ENCODE assay signal across 8 mouse cellular contexts in the genomic region with DNA sequence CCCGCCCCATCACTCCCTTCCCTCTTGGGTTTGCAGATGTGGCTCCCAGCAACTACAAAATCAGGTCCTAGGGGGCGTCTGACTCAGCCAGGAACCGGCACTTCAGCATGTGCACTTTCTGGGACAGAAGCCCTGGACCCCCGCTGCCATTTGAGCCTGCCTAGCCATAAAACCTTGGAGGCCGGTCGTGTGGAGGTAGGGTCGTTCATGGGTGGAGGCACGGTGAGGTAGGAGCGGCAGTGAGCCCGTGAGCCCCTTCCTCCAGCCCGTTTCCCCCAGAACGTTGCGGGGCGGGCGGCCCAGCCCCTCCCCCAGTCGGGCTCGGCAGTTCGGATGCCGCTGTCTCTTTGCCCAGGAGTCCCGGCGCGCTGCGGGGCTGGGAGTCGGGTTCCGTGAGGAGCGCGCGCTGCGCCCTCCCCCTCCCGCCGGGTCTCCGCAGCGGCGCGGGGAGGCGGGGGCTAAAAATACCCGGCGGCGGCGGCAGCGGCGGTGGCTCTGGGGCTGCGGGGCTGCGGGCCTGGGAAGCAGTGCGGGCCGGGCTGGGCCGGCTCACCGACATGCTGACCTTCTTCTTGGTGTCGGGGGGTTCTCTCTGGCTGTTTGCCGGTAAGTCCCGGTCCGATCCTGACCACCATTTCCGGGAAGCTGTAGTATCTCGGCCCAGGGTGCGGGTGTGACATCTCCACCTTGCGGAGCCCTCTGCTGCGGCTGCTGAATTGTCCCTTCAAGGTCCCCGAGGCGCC. TPM values are rescaled to one million over a fixed set of nuclear protein-coding genes. Genes with fewer than 3 reads are reported as not detected.
DNase-seq lines count a peak whose midpoint lies in the region; ATAC-seq and TF ChIP-seq lines count a peak whose summit lies in the region.

TSS of gene Acsl6 (plus strand) at position 71 of the 743 bp plus-strand sequence.

- intact Hi-C loops in left cerebral cortex, adult 2 months (cut with DNase I): no loop called here

- WGBS in embryonic facial prominence, embryonic 14.5 days: 0% methylated on average over 13 of the region's 59 CpGs
- WGBS in hindbrain, embryonic 13.5 days: under 1% methylated on average over 49 of the region's 59 CpGs
- WGBS in limb, embryonic 15.5 days: under 1% methylated on average over 53 of the region's 59 CpGs

- H3K9ac ChIP-seq in embryonic facial prominence, embryonic 14.5 days (ENCODE audit: low read depth, low read length): peak within 1 kb of the TSS; percentile 67
- H3K9ac ChIP-seq in hindbrain, embryonic 13.5 days: peak within 1 kb of the TSS; percentile 94
- no peak within 1 kb of the TSS for H3K9ac ChIP-seq in limb, embryonic 15.5 days

- DNase-seq in left cerebral cortex, adult 2 months (ENCODE audit: extremely low spot score in 1 of 2, low spot score in 2 of 2): peak; percentile 74
- DNase-seq in left cerebral cortex, adult 11 months (ENCODE audit: low spot score): no peak
- DNase-seq in adrenal gland, postnatal 36 days: peak; percentile 30 to 38
- DNase-seq in embryonic facial prominence, embryonic 14.5 days (ENCODE audit: low spot score): peak; percentile 47
- peak; percentile 43 for DNase-seq in retina, postnatal 7 days (ENCODE audit: low read depth, low spot score)
- DNase-seq in urinary bladder, adult 2 months (ENCODE audit: low spot score): no peak

- TF ChIP-seq CTCF in left cerebral cortex, adult 2 months (IDR thresholded peaks at IDR 0.05): peak; percentile 28

- peak within 1 kb of the TSS; percentile 95 for H3K4me2 ChIP-seq in embryonic facial prominence, embryonic 14.5 days (ENCODE audit: low read depth, low read length)
- H3K4me2 ChIP-seq in hindbrain, embryonic 13.5 days: peak within 1 kb of the TSS; percentile 79
- H3K4me2 ChIP-seq in limb, embryonic 15.5 days: peak within 1 kb of the TSS; percentile 90

- H3K27me3 ChIP-seq in embryonic facial prominence, embryonic 14.5 days (replicated peaks; ENCODE audit: control insufficient read depth, insufficient read depth, low read length): peaks cover 15% of the 10 kb centered on the region; the same call in 1 of the 2 replicates
- H3K27me3 ChIP-seq in hindbrain, embryonic 13.5 days: no peaks in the 10 kb centered on the region
- peaks cover 37% of the 10 kb centered on the region for H3K27me3 ChIP-seq in limb, embryonic 15.5 days

- peak within 1 kb of the TSS; percentile 78 for H3K4me3 ChIP-seq in left cerebral cortex, adult 2 months
- H3K4me3 ChIP-seq in embryonic facial prominence, embryonic 14.5 days (ENCODE audit: low read depth, low read length): peak within 1 kb of the TSS; percentile 53
- peak within 1 kb of the TSS; percentile 71 for H3K4me3 ChIP-seq in hindbrain, embryonic 13.5 days
- peak within 1 kb of the TSS; percentile 47 for H3K4me3 ChIP-seq in limb, embryonic 15.5 days

- no peaks in the 10 kb centered on the region for H3K4me1 ChIP-seq in embryonic facial prominence, embryonic 14.5 days (ENCODE audit: control insufficient read depth, insufficient read depth, low read length)
- peaks cover 44% of the 10 kb centered on the region for H3K4me1 ChIP-seq in hindbrain, embryonic 13.5 days (replicated peaks)
- peaks cover 9% of the 10 kb centered on the region for H3K4me1 ChIP-seq in limb, embryonic 15.5 days

- H3K9me3 ChIP-seq in embryonic facial prominence, embryonic 14.5 days (ENCODE audit: control insufficient read depth, low read length): peaks cover 2% of the 10 kb centered on the region; the same call in 1 of the 2 replicates
- H3K9me3 ChIP-seq in hindbrain, embryonic 13.5 days: 0 out of 2 replicates have a peak, but pooled peaks cover under 1% of the 10 kb centered on the region
- no peaks in the 10 kb centered on the region for H3K9me3 ChIP-seq in limb, embryonic 15.5 days

- peak within 1 kb of the TSS; percentile 97 for H3K27ac ChIP-seq in left cerebral cortex, adult 2 months
- no peak within 1 kb of the TSS for H3K27ac ChIP-seq in embryonic facial prominence, embryonic 14.5 days (replicated peaks; ENCODE audit: low read depth, low read length)
- peak within 1 kb of the TSS; percentile 94 for H3K27ac ChIP-seq in hindbrain, embryonic 13.5 days
- H3K27ac ChIP-seq in limb, embryonic 15.5 days: no peak within 1 kb of the TSS

- peak; percentile 64; the same call in 1 of the 2 replicates for ATAC-seq in embryonic facial prominence, embryonic 14.5 days (ENCODE audit: low read depth)
- ATAC-seq in hindbrain, embryonic 13.5 days (ENCODE audit: low FRiP score): peak; percentile 70
- ATAC-seq in limb, embryonic 15.5 days (ENCODE audit: insufficient number of reproducible peaks, low FRiP score, low TSS enrichment, low read depth): no peak

- no peaks in the 10 kb centered on the region for H3K36me3 ChIP-seq in embryonic facial prominence, embryonic 14.5 days (ENCODE audit: control insufficient read depth, insufficient read depth, low read length)
- no peaks in the 10 kb centered on the region for H3K36me3 ChIP-seq in hindbrain, embryonic 13.5 days
- no peaks in the 10 kb centered on the region for H3K36me3 ChIP-seq in limb, embryonic 15.5 days

RNA-seq across cellular contexts. Expression of gene Acsl6, which starts in this region (rescaled TPM):
- 100 to 1,000 TPM; 200 to 201 TPM for total RNA-seq in left cerebral cortex, adult 2 months (2021)
- total RNA-seq in adrenal gland, postnatal 36 days (2021): 1 to 10 TPM; 2.7 to 3.1 TPM
- polyA plus RNA-seq in embryonic facial prominence, embryonic 14.5 days (2014; fragmentation: Nextera tagmentation; extraction: Ambion mirVana): 2.3 and 3.2 TPM in 2 replicates
- polyA plus RNA-seq in hindbrain, embryonic 13.5 days (2015; fragmentation: Nextera tagmentation; extraction: Ambion mirVana): 39.6 and 40.4 TPM in 2 replicates
- 0.52 and 0.93 TPM in 2 replicates for polyA plus RNA-seq in limb, embryonic 15.5 days (2015; fragmentation: Nextera tagmentation; extraction: Ambion mirVana)
- 0.96 and 1.1 TPM in 2 replicates for polyA plus RNA-seq in urinary bladder, adult 2 months (2012; rRNA removed)

Comparison
In these comparisons a context has a peak if more than half of its experiments do, and no peak if none do; other contexts are left out.
1. RNA of gene Acsl6 (total RNA-seq): 200 to 201 TPM in left cerebral cortex, adult 2 months; 2.7 to 3.1 TPM in adrenal gland, postnatal 36 days; every median in the first group is over 10 times any median in the second.
2. DNase-seq: peak in left cerebral cortex, adult 2 months (2 of 2), adrenal gland, postnatal 36 days (2 of 2), embryonic facial prominence, embryonic 14.5 days (single experiment) and retina, postnatal 7 days (single experiment); none in left cerebral cortex, adult 11 months (single experiment) and urinary bladder, adult 2 months (single experiment).
3. H3K27ac ChIP-seq: peak in left cerebral cortex, adult 2 months (single experiment) and hindbrain, embryonic 13.5 days (single experiment); none in embryonic facial prominence, embryonic 14.5 days (single experiment) and limb, embryonic 15.5 days (single experiment).
4. Peak in every context shown above with its lines, with median percentiles within 50 percentile points of each other: H3K4me3 ChIP-seq and H3K4me2 ChIP-seq.